Mouse (Mus musculus) E14TG2a.4 (cell line): ENCODE measurements at regions not wholly inside any gene's neighbourhood (a gene's known extent, or its start where the extent isn't known, plus 50 kb on each side); places are given as distances from the start of the nearest gene placed in this dataset.

Experiments
- CTCF ChIP-seq: conservative IDR thresholded peaks from 2 replicates; pipeline ENCODE4 v1.5.1; 2014; ENCODE audit warnings: low read length
- POU5F1 ChIP-seq: IDR thresholded peaks from 2 replicates; pipeline ENCODE4 v1.6.1; 2014; ENCODE audit warnings: low read length, borderline replicate concordance

DNA sequence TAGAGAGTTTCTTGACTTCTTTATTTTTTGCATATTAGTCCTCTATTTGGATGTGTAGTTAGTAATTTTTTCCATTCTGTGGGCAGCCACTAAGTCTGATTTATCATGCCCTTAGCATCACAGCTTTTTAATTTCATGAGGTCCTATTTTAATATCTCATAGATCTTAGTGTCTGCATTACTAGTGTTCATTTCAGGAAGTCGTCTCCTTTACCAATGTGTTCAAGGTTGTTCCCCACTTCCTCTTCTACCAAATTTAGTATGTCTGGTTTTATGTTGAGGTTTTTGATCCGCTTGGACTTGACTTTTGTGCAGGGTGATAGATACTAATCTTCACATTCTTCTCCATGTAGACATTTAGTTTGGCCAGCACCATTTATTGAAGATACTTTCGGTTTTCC, 221.2 kb downstream of the Chm start:
- TF ChIP-seq CTCF (no peak), POU5F1 (no peak)
